Mouse (Mus musculus): ENCODE results near the gene Slc30a5. TPM values are rescaled to one million over a fixed set of nuclear protein-coding genes. Genes with fewer than 3 reads are reported as not detected.
"Not testable (repeated sequence)": the region's sequence is repeated elsewhere in the genome, so short reads cannot be mapped to it uniquely, and the experiment has no call there.

The Slc30a5 gene
- polyA plus RNA-seq, 1 experiment from 2014 or later: 45.8 TPM

GRCm38 (mm10) chr13:100843016-100843725 is 9.9 kb upstream of the Slc30a5 start:
- DNase-seq (ENCODE audit: low spot score): no peak

GRCm38 (mm10) chr13:100841741-100842140 is 8.5 kb upstream of the Slc30a5 start:
- DNase-seq (ENCODE audit: low spot score): no peak

- DNase-seq (ENCODE audit: low spot score): no peak
Observed at GRCm38 (mm10) chr13:100834777-100835176, 1.6 kb upstream of the Slc30a5 start.

- DNase-seq (ENCODE audit: low spot score): no peak
Observed at GRCm38 (mm10) chr13:100833640-100834002, 394 bp upstream of the Slc30a5 start.

GRCm38 (mm10) chr13:100832188-100832587 is 1.0 kb downstream of the Slc30a5 start:
- no peak for DNase-seq (ENCODE audit: low spot score)

GRCm38 (mm10) chr13:100831123-100831522 is 2.1 kb downstream of the Slc30a5 start:
- DNase-seq (ENCODE audit: low spot score): no peak

- DNase-seq (ENCODE audit: low spot score): no peak
Observed at GRCm38 (mm10) chr13:100825627-100826410, 7.4 kb downstream of the Slc30a5 start.

- DNase-seq (ENCODE audit: low spot score): no peak
Observed at GRCm38 (mm10) chr13:100824916-100825315, 8.3 kb downstream of the Slc30a5 start.

GRCm38 (mm10) chr13:100824306-100824705 is 8.9 kb downstream of the Slc30a5 start:
- peak; percentile 17 for DNase-seq (ENCODE audit: low spot score)

- no peak for DNase-seq (ENCODE audit: low spot score)
Observed at GRCm38 (mm10) chr13:100823863-100824262, 9.4 kb downstream of the Slc30a5 start.

GRCm38 (mm10) chr13:100814451-100814850 is 18.8 kb downstream of the Slc30a5 start:
- no peak for DNase-seq (ENCODE audit: low spot score)

GRCm38 (mm10) chr13:100805776-100806175 is 27.5 kb downstream of the Slc30a5 start:
- peak; percentile 31 for DNase-seq (ENCODE audit: low spot score)

- no peak for DNase-seq (ENCODE audit: low spot score)
Observed at GRCm38 (mm10) chr13:100797171-100797570, 36.1 kb downstream of the Slc30a5 start.

GRCm38 (mm10) chr13:100789083-100789482 is 44.1 kb downstream of the Slc30a5 start:
- DNase-seq (ENCODE audit: low spot score): no peak

GRCm38 (mm10) chr13:100788057-100788456 is 45.2 kb downstream of the Slc30a5 start:
- not testable (repeated sequence) for DNase-seq (ENCODE audit: low spot score)

GRCm38 (mm10) chr13:100787316-100788010 is 45.8 kb downstream of the Slc30a5 start:
- DNase-seq (ENCODE audit: low spot score): no peak

- peak; percentile 95 for DNase-seq (ENCODE audit: low spot score)
Observed at GRCm38 (mm10) chr13:100786414-100786867, 46.8 kb downstream of the Slc30a5 start, which contains the start of gene Ccnb1. Gene Ccnb1, minus strand, starts transcription at chr13:100786570.

- peak; percentile 42 for DNase-seq (ENCODE audit: low spot score)
Observed at GRCm38 (mm10) chr13:100785806-100786413, 47.3 kb downstream of the Slc30a5 start.

- no peak for DNase-seq (ENCODE audit: low spot score)
Observed at GRCm38 (mm10) chr13:100777491-100777890, 55.7 kb downstream of the Slc30a5 start.

- DNase-seq (ENCODE audit: low spot score): no peak
Observed at GRCm38 (mm10) chr13:100776710-100777109, 56.5 kb downstream of the Slc30a5 start.

- no peak for DNase-seq (ENCODE audit: low spot score)
Observed at GRCm38 (mm10) chr13:100776056-100776419, 57.2 kb downstream of the Slc30a5 start.

All from thymus, postnatal 0 days (tissue).